Mouse (Mus musculus): ENCODE measurements around the gene Frmd6. TPM values are rescaled to one million over a fixed set of nuclear protein-coding genes. Genes with fewer than 3 reads are reported as not detected.

The Frmd6 gene
- polyA plus RNA-seq, 1 experiment, result 11.7 TPM

- no peaks in the 10 kb centered on the region for H3K27me3 ChIP-seq (ENCODE audit: control insufficient read depth, insufficient read depth, insufficient read length)
- no peak overlapping the region for H3ac ChIP-seq (ENCODE audit: control insufficient read depth, insufficient read length)
- H3K36me3 ChIP-seq (ENCODE audit: control insufficient read depth, insufficient read depth), result peaks cover 52% of the 10 kb centered on the region
- no peaks in the 10 kb centered on the region for H3K79me2 ChIP-seq (ENCODE audit: control insufficient read depth, insufficient read depth)
- no peak overlapping the region for H3K4me2 ChIP-seq (ENCODE audit: low read depth)
- no peak overlapping the region for H3K4me3 ChIP-seq
- TF ChIP-seq REST (IDR thresholded peaks at IDR 0.05; ENCODE audit: insufficient read depth, insufficient read length), result no peak
- TF ChIP-seq MAX (IDR thresholded peaks at IDR 0.05; ENCODE audit: low read depth), result no peak
- no peak for TF ChIP-seq POLR2AphosphoS2 (IDR thresholded peaks at IDR 0.05; ENCODE audit: insufficient read length, low read depth)
- TF ChIP-seq TCF3 (IDR thresholded peaks at IDR 0.05; ENCODE audit: insufficient read length, low read depth), result no peak
- TF ChIP-seq TCF12 (IDR thresholded peaks at IDR 0.05; ENCODE audit: insufficient read depth, poor library complexity, severe bottlenecking), result no peak
- no peak for TF ChIP-seq MYOG (IDR thresholded peaks at IDR 0.05; ENCODE audit: control insufficient read depth in 1 of 3, insufficient read depth in 1 of 3, insufficient read length in 2 of 3, low read depth in 2 of 3)
- TF ChIP-seq SRF (IDR thresholded peaks at IDR 0.05; ENCODE audit: control insufficient read depth, insufficient read length, low read depth), result no peak
- TF ChIP-seq POLR2A (IDR thresholded peaks at IDR 0.05; ENCODE audit: insufficient read length, low read depth), result no peak
- no peak for TF ChIP-seq MYOD1 (IDR thresholded peaks at IDR 0.05; ENCODE audit: control insufficient read depth in 1 of 3, insufficient read length in 2 of 3, low read depth in 2 of 3)
Observed at GRCm38 (mm10) chr12:70895275-70895674, 70.0 kb downstream of the Frmd6 start.

- TF ChIP-seq E2F4 (IDR thresholded peaks at IDR 0.05; ENCODE audit: insufficient read depth), result no peak
- TF ChIP-seq POLR2A (IDR thresholded peaks at IDR 0.05; ENCODE audit: insufficient read length, low read depth), result no peak
- no peak for TF ChIP-seq TCF12 (IDR thresholded peaks at IDR 0.05; ENCODE audit: insufficient read depth, poor library complexity, severe bottlenecking)
- TF ChIP-seq TCF3 (IDR thresholded peaks at IDR 0.05; ENCODE audit: insufficient read length, low read depth), result no peak
- no peak for TF ChIP-seq MAX (IDR thresholded peaks at IDR 0.05; ENCODE audit: low read depth)
- TF ChIP-seq SRF (IDR thresholded peaks at IDR 0.05; ENCODE audit: control insufficient read depth, insufficient read length, low read depth), result no peak
- no peak for TF ChIP-seq REST (IDR thresholded peaks at IDR 0.05; ENCODE audit: insufficient read depth, insufficient read length)
- TF ChIP-seq CEBPB (IDR thresholded peaks at IDR 0.05; ENCODE audit: insufficient read depth, poor library complexity, severe bottlenecking), result no peak
- TF ChIP-seq POLR2AphosphoS2 (IDR thresholded peaks at IDR 0.05; ENCODE audit: insufficient read length, low read depth), result no peak
- TF ChIP-seq USF1 (IDR thresholded peaks at IDR 0.05; ENCODE audit: low read depth), result no peak
- no peak for TF ChIP-seq MYOD1 (IDR thresholded peaks at IDR 0.05; ENCODE audit: control insufficient read depth in 1 of 3, insufficient read length in 2 of 3, low read depth in 2 of 3)
- TF ChIP-seq MYOG (IDR thresholded peaks at IDR 0.05; ENCODE audit: control insufficient read depth in 1 of 3, insufficient read depth in 1 of 3, insufficient read length in 2 of 3, low read depth in 2 of 3), result no peak
- H3K27me3 ChIP-seq (ENCODE audit: control insufficient read depth, insufficient read depth, insufficient read length), result no peaks in the 10 kb centered on the region
- no peak overlapping the region for H3K4me3 ChIP-seq
- H3K4me2 ChIP-seq (ENCODE audit: low read depth), result no peak overlapping the region
- H3K79me2 ChIP-seq (ENCODE audit: control insufficient read depth, insufficient read depth), result no peaks in the 10 kb centered on the region
- H3K36me3 ChIP-seq (ENCODE audit: control insufficient read depth, insufficient read depth), result peaks cover 45% of the 10 kb centered on the region
- H3ac ChIP-seq (ENCODE audit: control insufficient read depth, insufficient read length), result no peak overlapping the region
Observed at GRCm38 (mm10) chr12:70896068-70896467, 70.8 kb downstream of the Frmd6 start.

- no peak overlapping the region for H3ac ChIP-seq (ENCODE audit: control insufficient read depth, insufficient read length)
- peaks cover 34% of the 10 kb centered on the region for H3K36me3 ChIP-seq (ENCODE audit: control insufficient read depth, insufficient read depth)
- H3K27me3 ChIP-seq (ENCODE audit: control insufficient read depth, insufficient read depth, insufficient read length), result no peaks in the 10 kb centered on the region
- no peaks in the 10 kb centered on the region for H3K79me2 ChIP-seq (ENCODE audit: control insufficient read depth, insufficient read depth)
- TF ChIP-seq E2F4 (IDR thresholded peaks at IDR 0.05; ENCODE audit: insufficient read depth) (no peak), SRF (IDR thresholded peaks at IDR 0.05; ENCODE audit: control insufficient read depth, insufficient read length, low read depth) (no peak), MYOD1 (IDR thresholded peaks at IDR 0.05; ENCODE audit: control insufficient read depth in 1 of 3, insufficient read length in 2 of 3, low read depth in 2 of 3) (no peak), MAX (IDR thresholded peaks at IDR 0.05; ENCODE audit: low read depth) (no peak), USF1 (IDR thresholded peaks at IDR 0.05; ENCODE audit: low read depth) (no peak)
- no peak overlapping the region for H3K4me3 ChIP-seq
- H3K4me2 ChIP-seq (ENCODE audit: low read depth), result no peak overlapping the region
Observed at GRCm38 (mm10) chr12:70897434-70897833, 72.1 kb downstream of the Frmd6 start.

- H3K36me3 ChIP-seq (ENCODE audit: control insufficient read depth, insufficient read depth), result peaks cover 34% of the 10 kb centered on the region
- no peak overlapping the region for H3K4me3 ChIP-seq
- no peaks in the 10 kb centered on the region for H3K79me2 ChIP-seq (ENCODE audit: control insufficient read depth, insufficient read depth)
- H3ac ChIP-seq (ENCODE audit: control insufficient read depth, insufficient read length), result no peak overlapping the region
- H3K4me2 ChIP-seq (ENCODE audit: low read depth), result no peak overlapping the region
- TF ChIP-seq TCF12 (IDR thresholded peaks at IDR 0.05; ENCODE audit: insufficient read depth, poor library complexity, severe bottlenecking) (no peak), MYOG (IDR thresholded peaks at IDR 0.05; ENCODE audit: control insufficient read depth in 1 of 3, insufficient read depth in 1 of 3, insufficient read length in 2 of 3, low read depth in 2 of 3) (no peak), TCF3 (IDR thresholded peaks at IDR 0.05; ENCODE audit: insufficient read length, low read depth) (no peak), USF1 (IDR thresholded peaks at IDR 0.05; ENCODE audit: low read depth) (no peak), E2F4 (IDR thresholded peaks at IDR 0.05; ENCODE audit: insufficient read depth) (no peak), MYOD1 (IDR thresholded peaks at IDR 0.05; ENCODE audit: control insufficient read depth in 1 of 3, insufficient read length in 2 of 3, low read depth in 2 of 3) (no peak)
- H3K27me3 ChIP-seq (ENCODE audit: control insufficient read depth, insufficient read depth, insufficient read length), result no peaks in the 10 kb centered on the region
Observed at GRCm38 (mm10) chr12:70898450-70898849, 73.1 kb downstream of the Frmd6 start.

GRCm38 (mm10) chr12:70904471-70904870, 79.2 kb downstream of the Frmd6 start:
- peaks cover 20% of the 10 kb centered on the region for H3K36me3 ChIP-seq (ENCODE audit: control insufficient read depth, insufficient read depth)
- TF ChIP-seq TCF12 (IDR thresholded peaks at IDR 0.05; ENCODE audit: insufficient read depth, poor library complexity, severe bottlenecking) (no peak), USF1 (IDR thresholded peaks at IDR 0.05; ENCODE audit: low read depth) (no peak), CEBPB (IDR thresholded peaks at IDR 0.05; ENCODE audit: insufficient read depth, poor library complexity, severe bottlenecking) (no peak), REST (IDR thresholded peaks at IDR 0.05; ENCODE audit: insufficient read depth, insufficient read length) (no peak), TCF3 (IDR thresholded peaks at IDR 0.05; ENCODE audit: insufficient read length, low read depth) (no peak), MYOD1 (IDR thresholded peaks at IDR 0.05; ENCODE audit: control insufficient read depth in 1 of 3, insufficient read length in 2 of 3, low read depth in 2 of 3) (no peak), POLR2AphosphoS2 (IDR thresholded peaks at IDR 0.05; ENCODE audit: insufficient read length, low read depth) (no peak), POLR2A (IDR thresholded peaks at IDR 0.05; ENCODE audit: insufficient read length, low read depth) (no peak), SRF (IDR thresholded peaks at IDR 0.05; ENCODE audit: control insufficient read depth, insufficient read length, low read depth) (no peak), MAX (IDR thresholded peaks at IDR 0.05; ENCODE audit: low read depth) (no peak), MYOG (IDR thresholded peaks at IDR 0.05; ENCODE audit: control insufficient read depth in 1 of 3, insufficient read depth in 1 of 3, insufficient read length in 2 of 3, low read depth in 2 of 3) (no peak), E2F4 (IDR thresholded peaks at IDR 0.05; ENCODE audit: insufficient read depth) (no peak)
- no peak overlapping the region for H3ac ChIP-seq (ENCODE audit: control insufficient read depth, insufficient read length)
- no peaks in the 10 kb centered on the region for H3K79me2 ChIP-seq (ENCODE audit: control insufficient read depth, insufficient read depth)
- no peaks in the 10 kb centered on the region for H3K27me3 ChIP-seq (ENCODE audit: control insufficient read depth, insufficient read depth, insufficient read length)
- H3K4me3 ChIP-seq, result no peak overlapping the region
- no peak overlapping the region for H3K4me2 ChIP-seq (ENCODE audit: low read depth)
